Mouse (Mus musculus) embryo, embryonic 10 days (tissue): ENCODE measurements at regions not wholly inside any gene's neighbourhood (a gene's known extent, or its start where the extent isn't known, plus 50 kb on each side); places are given as distances from the start of the nearest gene placed in this dataset.

Experiments used
- DNase-seq: peaks from one replicate; pipeline ENCODE4 v3.0.0-alpha.2; 2015; ENCODE audit warnings: low spot score

DNA sequence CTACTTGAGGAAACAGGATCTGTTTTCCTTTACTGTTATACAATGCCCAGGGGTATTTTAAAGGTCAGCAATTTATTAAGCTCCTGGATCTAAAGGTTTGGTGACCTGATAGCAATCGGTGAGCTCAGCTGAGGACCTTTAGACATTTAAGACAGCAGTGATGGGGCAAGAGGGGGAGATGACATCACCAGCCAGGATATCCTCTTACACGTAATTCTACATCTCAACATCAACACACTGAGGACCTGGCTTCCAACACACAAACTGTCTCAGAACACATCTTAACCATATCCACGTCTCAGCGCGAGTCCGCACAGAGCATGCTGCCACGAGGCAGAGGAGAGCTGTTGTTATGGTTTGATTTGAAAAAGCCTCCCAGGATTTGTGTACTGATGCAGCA lies 69.2 kb downstream of the Nhlrc3 start:
- DNase-seq = no peak

DNA sequence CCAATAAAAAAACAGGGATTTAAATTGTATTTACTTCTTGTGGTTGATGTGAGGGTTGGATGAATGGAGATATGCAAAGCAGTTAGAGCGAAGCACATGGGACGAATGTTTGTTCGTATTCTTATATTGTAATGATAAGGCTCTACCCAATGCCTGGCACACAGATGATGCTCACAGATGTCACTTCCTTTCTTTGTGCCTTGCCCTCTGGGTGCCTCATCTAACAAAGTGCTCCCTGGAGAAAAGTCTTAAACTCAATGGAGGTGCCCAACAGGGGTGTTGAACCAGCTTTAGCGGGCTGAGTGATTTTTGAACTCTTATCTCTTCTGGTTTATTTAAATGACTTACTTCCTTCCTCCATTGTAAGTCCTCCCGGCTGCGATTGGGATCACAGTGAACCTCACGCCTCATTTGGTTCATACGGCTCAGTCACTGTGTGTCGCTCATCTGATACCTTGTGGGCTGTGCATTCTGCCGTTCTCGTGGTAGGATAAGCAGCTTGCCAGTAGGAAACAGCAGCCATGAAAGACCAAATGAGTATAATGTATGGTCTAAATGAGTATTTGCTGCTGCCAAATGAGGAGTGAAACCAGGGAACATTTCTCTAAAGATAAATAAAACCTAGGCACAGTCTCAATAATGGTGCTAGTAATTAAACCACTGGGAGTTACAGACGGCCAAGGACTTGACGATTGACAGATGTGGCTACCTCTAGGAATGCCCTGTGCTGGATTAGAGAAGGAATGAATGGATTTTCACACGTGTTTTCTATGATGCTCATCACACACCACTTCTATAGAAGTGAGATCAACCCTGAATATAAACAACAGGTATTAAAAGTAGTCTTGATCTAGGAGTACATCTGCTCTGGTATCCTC lies 81.2 kb downstream of the Nhlrc3 start:
- DNase-seq = peak; percentile 29

DNA sequence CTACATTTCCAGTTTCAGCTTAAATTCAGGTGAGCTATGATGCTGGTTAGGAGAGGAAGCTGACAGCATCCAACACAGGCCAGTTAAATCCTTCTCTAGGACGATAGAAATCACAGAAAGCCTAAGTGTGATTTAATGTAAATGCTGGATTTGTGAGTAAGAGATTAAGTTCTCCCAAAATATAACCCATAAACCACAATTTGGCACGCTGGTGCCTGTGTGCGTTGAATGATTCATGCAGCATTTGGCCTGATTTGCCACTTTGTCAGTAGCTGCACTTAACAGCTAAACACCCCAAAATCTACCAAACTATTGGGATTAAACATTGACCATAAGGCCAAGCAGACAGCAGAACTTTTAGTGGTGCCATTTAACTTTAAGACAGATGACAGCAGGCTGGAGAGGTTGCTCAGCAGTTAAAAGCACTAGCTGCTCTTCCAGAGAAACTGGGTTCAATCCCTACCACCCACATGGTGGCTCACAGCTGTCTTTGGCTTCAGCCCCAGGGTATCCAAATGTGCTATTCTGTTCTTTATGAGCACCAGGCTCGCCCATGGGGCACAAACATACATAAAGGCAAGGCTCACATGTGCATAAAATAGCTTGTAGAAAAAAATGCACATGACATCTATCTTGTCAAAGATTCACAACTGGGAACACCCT lies 83.5 kb downstream of the Nhlrc3 start:
- DNase-seq = no peak

DNA sequence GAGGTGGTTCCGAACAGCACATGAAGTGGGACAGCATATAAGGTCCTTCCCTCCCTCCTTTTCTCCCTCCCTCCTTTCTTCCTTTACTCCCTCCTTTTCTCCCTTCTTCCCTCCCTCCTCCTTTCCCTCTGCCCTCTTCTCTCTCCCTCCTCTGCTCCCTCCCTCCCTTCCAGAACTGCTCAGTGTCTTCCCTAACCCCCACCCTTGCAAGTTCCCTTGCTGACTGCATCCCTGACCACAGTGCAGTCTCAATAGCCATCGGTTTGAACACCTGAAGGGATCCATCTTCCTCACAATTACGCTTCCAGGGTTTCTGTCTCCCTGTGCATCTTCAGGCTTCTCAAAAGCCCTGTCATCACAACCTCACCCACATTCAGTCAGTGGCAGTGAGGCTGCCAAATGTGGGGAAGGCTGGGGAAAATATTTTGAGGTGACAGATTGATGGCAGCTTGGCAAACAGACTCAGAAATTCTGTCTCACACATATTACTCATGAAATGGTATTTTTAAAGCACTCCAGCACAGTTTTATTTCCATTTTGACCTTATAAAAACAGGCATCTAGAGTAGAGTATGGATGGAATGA lies 86.2 kb downstream of the Nhlrc3 start:
- no peak for DNase-seq

DNA sequence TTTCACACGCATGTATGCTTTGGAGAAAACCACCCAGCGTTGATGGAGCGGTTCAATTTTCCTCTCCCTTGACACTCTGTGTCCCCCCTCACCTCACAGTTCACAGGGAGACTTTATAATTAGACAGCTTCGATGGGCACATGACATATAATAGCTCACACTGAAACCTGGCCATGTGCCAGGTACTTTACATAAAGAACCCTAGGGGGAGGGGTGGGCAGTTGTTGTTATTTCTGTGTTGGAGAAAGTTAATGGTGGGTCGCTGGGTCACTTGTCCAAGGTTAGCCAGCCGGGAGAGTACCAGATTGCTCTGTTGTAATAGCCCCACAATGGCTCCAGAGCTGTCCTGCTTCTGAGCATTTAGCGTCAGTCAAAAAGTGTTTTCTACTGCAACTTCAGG lies 90.2 kb downstream of the Nhlrc3 start:
- DNase-seq = no peak

DNA sequence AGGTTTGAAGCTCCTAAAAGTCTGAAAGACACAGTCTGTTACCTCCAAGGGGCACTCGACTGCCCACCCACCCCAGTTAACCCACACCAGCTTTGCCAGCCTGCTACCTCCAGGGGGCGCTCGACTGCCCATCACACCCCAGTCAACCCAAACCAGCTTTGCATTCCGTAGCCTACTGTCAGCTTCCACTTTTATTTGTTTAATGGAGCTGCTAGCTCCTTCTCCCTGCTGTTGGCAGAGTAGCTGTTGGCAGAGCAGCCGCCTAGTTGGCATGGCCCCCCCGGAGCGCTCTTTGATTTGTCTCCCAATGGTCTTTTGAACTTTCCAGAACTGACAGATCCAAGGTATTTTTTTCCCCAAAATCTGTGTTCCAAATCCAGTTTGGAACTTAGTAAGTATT lies 91.2 kb downstream of the Nhlrc3 start:
- DNase-seq = no peak

DNA sequence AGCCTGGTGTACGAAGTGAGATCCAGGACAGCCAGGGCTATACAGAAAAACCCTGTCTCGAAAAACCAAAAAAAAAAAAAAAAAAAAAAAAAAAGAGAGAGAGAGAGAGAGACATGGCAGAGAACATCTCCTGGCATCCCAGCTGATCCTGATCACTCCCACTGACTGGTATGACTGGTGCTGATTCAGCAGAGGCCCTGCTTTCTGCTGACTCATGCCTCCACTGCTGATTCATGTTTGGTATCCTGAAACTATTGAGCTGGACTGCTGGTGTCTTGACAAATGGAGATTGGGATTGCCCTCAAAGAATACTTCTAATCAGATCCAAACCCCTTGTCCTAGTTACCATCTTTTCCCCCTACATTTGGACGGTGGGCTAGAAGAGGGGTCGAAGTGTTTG lies 101.9 kb downstream of the Nhlrc3 start:
- DNase-seq = no peak

DNA sequence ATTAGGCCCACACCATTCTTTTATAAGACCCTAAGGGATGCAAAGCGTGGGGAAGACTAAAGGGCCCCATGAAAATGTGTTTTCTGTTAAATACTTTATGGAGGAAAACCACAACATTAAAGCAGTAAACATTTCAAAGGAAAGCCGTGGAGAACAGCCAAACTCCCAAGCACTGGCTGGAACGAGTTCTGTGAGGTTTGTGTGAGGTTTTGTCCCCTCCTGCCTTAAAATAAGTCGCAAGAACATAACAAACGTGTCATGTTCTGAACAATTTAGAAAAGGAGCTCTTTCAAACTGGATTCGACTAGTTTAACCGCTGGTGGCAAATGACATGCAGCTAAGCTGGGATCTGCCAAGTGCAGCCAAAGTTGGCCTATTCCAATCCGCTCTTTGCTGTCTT lies 109.4 kb downstream of the Nhlrc3 start:
- DNase-seq = no peak

DNA sequence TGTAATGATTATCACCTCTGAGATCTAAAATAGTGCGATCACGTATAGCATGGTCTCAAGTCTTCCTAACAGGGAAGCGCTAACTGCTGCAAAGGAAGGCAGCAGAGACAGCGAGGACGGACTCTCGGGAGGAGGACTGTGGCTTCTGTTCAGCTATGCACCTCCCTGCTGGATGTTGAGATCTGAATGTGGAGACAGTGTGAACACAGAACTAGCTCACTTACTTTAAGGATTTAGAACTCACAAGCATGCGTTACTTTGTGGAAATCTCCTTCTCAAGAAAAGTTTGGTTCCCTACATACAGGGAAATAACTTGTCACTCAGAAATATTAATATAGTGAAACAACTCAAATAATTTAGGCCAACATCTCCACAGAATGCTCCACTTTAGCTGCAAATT lies 109.8 kb downstream of the Nhlrc3 start:
- no peak for DNase-seq

DNA sequence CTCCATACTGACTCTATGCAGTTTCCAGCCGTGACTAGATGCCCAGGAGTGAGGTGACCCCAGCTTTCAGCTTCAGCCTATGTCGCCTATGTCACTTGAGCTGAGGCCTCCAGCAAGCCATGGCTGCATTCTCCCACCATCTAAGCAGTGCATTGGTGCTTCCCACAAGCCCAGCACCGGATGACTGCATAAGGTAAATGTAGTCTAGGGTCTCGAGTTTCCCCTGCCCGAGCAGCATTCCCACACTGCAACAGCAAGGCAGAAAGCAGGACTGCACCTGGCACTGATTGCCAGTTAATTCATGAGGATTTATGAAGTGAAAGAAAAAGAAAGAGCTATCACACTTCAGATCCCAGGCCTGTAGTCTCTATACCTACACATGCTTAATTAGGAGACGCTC lies 119.5 kb downstream of the Nhlrc3 start:
- DNase-seq = no peak

DNA sequence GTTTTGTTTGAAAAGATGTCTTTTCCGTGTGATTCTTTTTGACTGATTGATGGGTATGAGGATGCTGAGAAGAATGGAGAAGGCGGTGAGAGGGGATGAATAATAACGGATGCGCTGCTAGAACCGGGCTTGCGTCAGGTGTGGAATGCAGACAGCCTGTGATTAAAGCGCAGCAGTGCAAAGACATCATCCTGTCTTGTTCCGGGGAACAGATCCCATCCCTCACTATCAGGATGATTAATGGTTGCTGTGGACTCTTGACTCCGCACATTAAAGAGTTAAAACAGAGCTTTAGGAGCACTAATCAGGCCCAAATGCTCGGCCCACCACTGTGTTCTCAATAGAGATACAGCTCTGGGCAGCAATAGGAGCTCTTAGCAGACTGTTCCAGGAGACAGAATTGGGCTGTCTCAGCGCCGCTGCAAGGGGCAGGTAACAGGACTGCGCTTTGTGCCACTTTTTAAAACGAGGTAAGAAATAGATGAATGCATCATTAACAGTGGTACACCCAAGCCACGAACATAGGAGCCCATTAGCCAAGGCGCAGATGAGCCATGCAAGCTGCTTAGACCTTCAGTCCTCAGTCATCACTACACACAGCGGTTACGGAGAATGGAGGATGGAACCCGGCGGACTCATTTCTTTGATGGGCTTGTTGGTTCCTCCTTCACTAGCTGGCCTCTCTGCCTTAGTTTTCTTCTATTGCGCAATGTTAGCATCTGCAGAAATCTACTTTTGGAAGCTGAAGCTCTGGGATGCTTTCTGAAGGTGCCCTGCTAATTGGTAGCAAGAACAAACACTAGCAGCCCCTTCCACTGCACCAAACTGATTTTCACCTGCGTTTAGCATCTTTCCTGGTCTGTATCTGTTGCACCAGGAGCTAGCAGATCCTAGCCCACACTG lies 121.6 kb downstream of the Nhlrc3 start:
- DNase-seq = peak; percentile 37

DNA sequence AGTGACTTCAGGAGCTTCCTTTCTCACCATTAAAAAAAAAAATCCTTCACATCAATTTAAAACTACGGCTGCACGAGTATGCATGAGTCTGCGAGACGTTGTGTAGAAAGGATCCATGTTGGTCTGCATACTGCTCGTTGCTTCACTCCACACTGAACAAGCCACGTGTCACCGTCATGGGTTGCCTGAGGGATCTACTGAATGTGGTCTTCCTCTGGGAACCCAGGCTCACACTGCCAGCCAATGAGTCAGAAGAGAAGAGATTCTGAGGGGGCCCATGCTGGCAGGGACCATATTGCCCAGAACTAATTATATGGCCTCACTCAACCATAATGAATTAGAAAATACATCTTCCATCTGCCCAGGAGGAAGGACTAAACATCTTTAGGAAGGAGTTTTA lies 124.6 kb downstream of the Nhlrc3 start:
- no peak for DNase-seq

DNA sequence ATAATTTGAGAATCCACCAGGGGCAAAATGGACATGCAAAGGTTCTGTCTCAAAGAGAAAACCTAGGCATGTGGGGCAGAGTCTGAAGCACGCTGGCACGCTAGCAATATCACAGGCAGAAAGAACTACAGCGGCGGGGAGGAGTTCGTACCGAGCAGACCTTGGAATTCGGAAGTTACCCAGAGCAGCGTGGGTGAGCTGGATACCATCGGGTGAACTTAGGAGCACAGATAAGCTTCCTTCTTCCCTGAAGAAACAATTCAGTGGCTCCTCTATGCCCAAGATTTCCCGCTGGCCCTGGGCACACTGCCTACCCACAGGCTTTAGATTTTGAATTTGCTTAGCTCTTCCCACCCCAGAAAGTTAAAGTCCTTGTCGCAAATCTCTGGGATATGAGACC lies 129.1 kb downstream of the Nhlrc3 start:
- no peak for DNase-seq

DNA sequence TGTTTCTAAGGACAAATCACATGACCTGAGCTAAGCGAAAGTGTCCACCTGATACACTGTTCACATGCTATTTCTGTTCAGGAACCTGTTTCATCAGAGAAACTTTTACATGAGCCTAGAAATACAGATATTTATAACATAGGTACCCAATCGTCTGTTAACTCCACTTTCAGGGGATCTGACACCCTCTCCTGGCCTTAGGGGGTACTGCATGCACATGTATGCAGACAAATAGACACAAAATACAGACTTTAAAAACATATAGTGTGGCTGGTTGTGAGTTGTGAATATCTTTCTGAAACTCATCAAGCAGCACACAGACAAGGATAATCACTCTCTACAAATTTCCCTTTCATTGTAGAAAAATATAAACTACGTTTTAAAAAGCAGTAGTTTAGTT lies 133.6 kb downstream of the Nhlrc3 start:
- peak; percentile 34 for DNase-seq

DNA sequence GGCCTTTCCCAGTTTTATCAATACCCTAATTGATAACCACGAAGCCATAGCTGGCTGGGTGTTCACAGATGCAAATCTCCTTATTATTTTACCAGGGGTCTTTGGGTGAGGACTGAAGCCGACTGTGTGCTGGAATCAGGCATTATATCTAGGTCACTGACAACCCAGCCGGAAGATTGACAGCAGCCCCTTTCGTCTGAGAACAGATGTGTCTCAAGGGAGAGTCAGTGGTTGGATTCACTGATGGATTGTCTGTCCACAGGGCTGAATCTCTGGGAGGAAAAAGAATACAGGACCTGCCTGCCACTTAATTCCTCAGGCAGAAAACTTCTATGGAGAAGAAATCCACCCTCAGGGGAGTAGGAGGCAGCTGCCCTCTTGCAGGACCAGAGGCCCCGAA lies 135.7 kb downstream of the Nhlrc3 start:
- DNase-seq = no peak

DNA sequence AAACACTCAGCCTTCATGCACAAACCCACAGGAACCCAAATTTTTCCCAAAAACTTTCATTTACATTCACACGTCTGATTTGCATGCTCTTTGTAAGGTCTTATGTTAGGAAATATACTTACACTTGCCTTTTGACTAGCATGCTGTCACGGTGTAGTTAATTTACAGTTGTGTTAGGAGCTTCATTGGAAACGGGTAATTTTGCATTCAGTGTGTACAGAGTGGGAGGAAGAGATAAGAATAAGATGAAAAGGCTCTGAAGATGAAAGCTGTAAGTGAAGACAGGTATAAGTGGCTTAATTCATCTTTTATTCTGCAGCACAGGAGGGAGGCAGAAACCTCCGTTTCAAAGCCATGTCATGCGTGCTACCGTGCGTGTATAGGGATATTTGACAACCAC lies 136.2 kb downstream of the Nhlrc3 start:
- no peak for DNase-seq

DNA sequence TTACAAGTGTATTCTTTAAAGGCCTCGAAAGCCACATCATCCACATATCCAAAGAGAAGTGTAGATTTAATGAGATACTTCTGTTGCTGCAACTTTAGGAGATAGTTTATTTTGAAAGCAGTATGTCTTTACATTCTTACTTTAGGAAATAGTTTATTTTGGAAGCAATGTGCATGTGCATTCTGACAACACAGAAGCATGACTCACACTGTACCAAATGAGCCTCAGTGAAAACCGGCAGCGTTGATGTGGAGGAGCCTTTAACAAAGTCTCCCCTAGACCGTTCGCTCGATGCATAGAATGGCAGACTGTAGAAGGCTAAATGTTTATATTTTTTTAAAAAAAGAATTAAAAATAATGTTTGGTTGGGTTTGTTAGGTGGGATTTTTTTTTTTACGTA lies 138.1 kb downstream of the Nhlrc3 start:
- DNase-seq = no peak

DNA sequence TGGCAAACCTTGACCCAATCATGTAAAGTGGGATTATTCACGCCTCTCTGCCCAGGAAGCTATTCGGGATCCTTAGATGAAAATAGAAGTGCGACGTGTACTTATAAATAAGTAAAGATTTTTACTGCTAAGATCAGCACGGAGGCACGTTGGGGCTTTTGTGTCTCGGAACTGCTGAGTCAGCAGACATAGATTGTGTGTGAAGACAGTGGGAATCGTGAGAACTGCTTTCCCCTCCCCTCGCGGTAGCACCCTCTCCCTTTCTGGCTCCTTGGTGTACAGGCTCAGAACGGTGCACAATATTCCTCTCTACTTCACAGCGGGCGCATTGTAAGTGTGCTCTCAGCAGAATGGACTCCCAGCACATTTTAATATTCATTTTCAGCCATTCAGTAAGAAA lies 138.7 kb downstream of the Nhlrc3 start:
- DNase-seq = no peak

DNA sequence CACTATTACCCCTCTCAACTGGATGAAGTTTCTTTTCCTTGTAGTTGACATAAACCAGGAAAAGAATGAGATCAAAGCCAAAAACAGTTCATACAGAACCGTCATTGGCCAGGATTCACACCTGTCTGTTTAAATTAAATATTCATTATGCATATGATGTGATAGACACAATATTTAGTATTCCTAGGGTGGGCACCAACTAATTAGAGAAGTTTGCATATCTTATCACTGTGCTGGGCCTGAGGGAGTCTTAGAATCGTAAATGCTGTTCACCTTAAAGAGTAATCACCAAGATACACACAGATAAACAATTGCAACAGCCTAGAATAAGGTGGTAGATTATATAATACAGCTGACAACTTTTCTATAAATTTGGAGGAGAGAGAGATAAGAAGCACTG lies 147.7 kb downstream of the Nhlrc3 start:
- no peak for DNase-seq
